Mouse (Mus musculus) kidney, embryonic 14.5 days (tissue): ENCODE measurements around the gene Bphl. TPM values are rescaled to one million over a fixed set of nuclear protein-coding genes. Genes with fewer than 3 reads are reported as not detected.

Experiments used
- ATAC-seq: fragments of 200-750 bp; cut with Nextera tagmentation; 2 replicates; pipeline ENCODE4 v1.8.0; 2017; ENCODE audit warnings: moderate number of reproducible peaks, mild to moderate bottlenecking, moderate TSS enrichment, moderate library complexity; ENCODE audit not compliant: low FRiP score, low TSS enrichment
- H3K27ac ChIP-seq: fragments of 300-500 bp; sonication (generic); 2 replicates; pipeline ENCODE4 v1.5.1; 2014; ENCODE audit warnings: low read depth, mild to moderate bottlenecking, low read length, moderate library complexity, mixed read lengths
- H3K27me3 ChIP-seq: fragments of 300-500 bp; sonication (generic); 2 replicates; pipeline ENCODE4 v1.6.1; 2014; ENCODE audit warnings: mild to moderate bottlenecking, low read length; ENCODE audit not compliant: control insufficient read depth, insufficient read depth
- H3K36me3 ChIP-seq: fragments of 300-500 bp; sonication (generic); 2 replicates; pipeline ENCODE4 v1.6.1; 2014; ENCODE audit warnings: low read length, mixed read lengths; ENCODE audit not compliant: control insufficient read depth, insufficient read depth
- H3K4me1 ChIP-seq: fragments of 300-500 bp; sonication (generic); 2 replicates; pipeline ENCODE4 v1.6.1; 2014; ENCODE audit warnings: low read length, mixed read lengths; ENCODE audit not compliant: control insufficient read depth, insufficient read depth
- H3K4me2 ChIP-seq: fragments of 300-500 bp; sonication (generic); replicated peaks from 2 replicates; pipeline ENCODE4 v1.6.1; 2014; ENCODE audit warnings: low read depth, mild to moderate bottlenecking, low read length
- H3K4me3 ChIP-seq: fragments of 300-500 bp; sonication (generic); 2 replicates; pipeline ENCODE4 v1.5.1; 2014; ENCODE audit warnings: mild to moderate bottlenecking, low read length
- H3K9ac ChIP-seq: fragments of 300-500 bp; sonication (generic); 2 replicates; pipeline ENCODE4 v1.6.1; 2014; ENCODE audit warnings: low read depth, mild to moderate bottlenecking, low read length, moderate library complexity
- H3K9me3 ChIP-seq: fragments of 300-500 bp; sonication (generic); 2 replicates; pipeline ENCODE4 v1.6.1; 2016; ENCODE audit warnings: low read length; ENCODE audit not compliant: control insufficient read depth
- WGBS: fragments of 180-500 bp; shearing (Covaris S2); extraction: QIAGEN DNeasy Blood & Tissue Kit; methylation state at CpG from one replicate; pipeline ENCODE4 v1.1.7; 2014; 5-methylcytosine and 5-hydroxymethylcytosine counted together
- polyA plus RNA-seq: library from polyadenylated mRNA; unstranded; fragments of >200 nt; fragmentation: Nextera tagmentation; extraction: Ambion mirVana; gene quantifications from 2 replicates; pipeline ENCODE4 v1.2.1, GENCODE M21; 2014

Gene Bphl
- polyA plus RNA-seq, 1 experiment from 2014 or later, result 49.0 TPM

GRCm38 (mm10) chr13:34046421-34047012, 9.1 kb downstream of the Bphl start:
- H3K4me2 ChIP-seq, result no peak overlapping the region
- ATAC-seq, result peak; percentile 90
- WGBS, result 43% methylated on average over 11 of the region's 11 CpGs

GRCm38 (mm10) chr13:34047526-34047925, 10.1 kb downstream of the Bphl start:
- Histone ChIP-seq H3K27ac (no peak overlapping the region), H3K4me2 (no peak overlapping the region), H3K4me1 (no peaks in the 10 kb centered on the region), H3K9ac (no peak overlapping the region), H3K4me3 (no peak overlapping the region), H3K36me3 (peaks cover 6% of the 10 kb centered on the region; the same call in 1 of the 2 replicates), H3K27me3 (no peaks in the 10 kb centered on the region), H3K9me3 (no peaks in the 10 kb centered on the region)
- no peak for ATAC-seq
- 89% methylated on average over 3 of the region's 3 CpGs for WGBS

More at GRCm38 (mm10) chr13:34046421-34047012, 9.1 kb downstream of the Bphl start:
- Histone ChIP-seq H3K4me1 (no peaks in the 10 kb centered on the region), H3K9me3 (no peaks in the 10 kb centered on the region), H3K9ac (no peak overlapping the region), H3K36me3 (peaks cover 4% of the 10 kb centered on the region; the same call in 1 of the 2 replicates), H3K4me3 (no peak overlapping the region), H3K27me3 (no peaks in the 10 kb centered on the region), H3K27ac (no peak overlapping the region)

DNA sequence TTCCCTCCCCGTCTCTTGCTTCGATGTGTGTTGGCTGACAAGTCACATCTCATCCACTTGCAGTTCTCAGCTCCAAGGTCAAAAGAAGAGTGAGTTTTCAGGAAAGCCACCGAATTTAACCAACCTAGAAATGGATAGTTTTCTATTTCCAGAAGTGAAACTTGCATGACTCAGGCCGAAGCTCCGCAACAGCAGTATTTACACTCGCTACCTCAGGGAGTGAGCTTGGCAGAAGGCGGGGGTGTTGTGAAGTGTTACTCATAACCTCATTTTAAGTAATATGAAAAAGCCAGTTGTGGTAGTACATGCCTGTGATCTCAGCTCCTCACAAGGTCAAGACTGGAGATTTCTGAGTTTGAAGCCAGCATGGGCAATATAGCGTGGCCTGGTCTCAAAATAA, 13.1 kb downstream of the Bphl start:
- H3K4me3 ChIP-seq, result no peak overlapping the region
- H3K4me1 ChIP-seq, result 0 out of 2 replicates have a peak, but pooled peaks cover 3% of the 10 kb centered on the region
- H3K27ac ChIP-seq, result no peak overlapping the region
- ATAC-seq, result no peak
- WGBS, result 93% methylated on average over 8 of the region's 8 CpGs
- no peaks in the 10 kb centered on the region for H3K27me3 ChIP-seq
- no peaks in the 10 kb centered on the region for H3K9me3 ChIP-seq
- H3K4me2 ChIP-seq, result no peak overlapping the region
- H3K36me3 ChIP-seq, result peaks cover 16% of the 10 kb centered on the region; the same call in 1 of the 2 replicates
- no peak overlapping the region for H3K9ac ChIP-seq

DNA sequence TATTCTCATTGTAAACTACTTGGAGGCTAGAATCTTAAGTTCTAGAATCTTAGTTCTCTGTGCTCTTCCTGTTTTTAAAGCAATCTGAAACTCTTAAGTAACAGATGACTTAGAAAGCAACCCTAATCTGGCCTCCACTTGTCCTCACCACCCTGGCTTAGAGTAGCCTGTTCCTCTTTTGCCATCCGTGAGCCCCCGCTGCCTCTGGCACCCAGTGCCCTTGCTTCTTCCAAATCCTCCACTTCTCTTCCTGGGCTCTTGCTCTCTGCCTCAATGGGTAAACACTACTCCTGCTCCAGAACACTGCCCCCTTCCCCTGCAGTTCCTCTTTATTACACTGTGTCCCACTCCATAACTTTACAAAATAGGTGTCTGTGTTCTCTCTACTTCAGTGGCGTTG, 14.3 kb downstream of the Bphl start:
- no peak overlapping the region for H3K27ac ChIP-seq
- 0 out of 2 replicates have a peak, but pooled peaks cover 3% of the 10 kb centered on the region for H3K4me1 ChIP-seq
- H3K4me3 ChIP-seq, result no peak overlapping the region
- H3K4me2 ChIP-seq, result no peak overlapping the region
- 96% methylated on average over 3 of the region's 3 CpGs for WGBS
- H3K27me3 ChIP-seq, result no peaks in the 10 kb centered on the region
- no peaks in the 10 kb centered on the region for H3K9me3 ChIP-seq
- no peak for ATAC-seq
- H3K9ac ChIP-seq, result no peak overlapping the region
- peaks cover 17% of the 10 kb centered on the region; the same call in 1 of the 2 replicates for H3K36me3 ChIP-seq

DNA sequence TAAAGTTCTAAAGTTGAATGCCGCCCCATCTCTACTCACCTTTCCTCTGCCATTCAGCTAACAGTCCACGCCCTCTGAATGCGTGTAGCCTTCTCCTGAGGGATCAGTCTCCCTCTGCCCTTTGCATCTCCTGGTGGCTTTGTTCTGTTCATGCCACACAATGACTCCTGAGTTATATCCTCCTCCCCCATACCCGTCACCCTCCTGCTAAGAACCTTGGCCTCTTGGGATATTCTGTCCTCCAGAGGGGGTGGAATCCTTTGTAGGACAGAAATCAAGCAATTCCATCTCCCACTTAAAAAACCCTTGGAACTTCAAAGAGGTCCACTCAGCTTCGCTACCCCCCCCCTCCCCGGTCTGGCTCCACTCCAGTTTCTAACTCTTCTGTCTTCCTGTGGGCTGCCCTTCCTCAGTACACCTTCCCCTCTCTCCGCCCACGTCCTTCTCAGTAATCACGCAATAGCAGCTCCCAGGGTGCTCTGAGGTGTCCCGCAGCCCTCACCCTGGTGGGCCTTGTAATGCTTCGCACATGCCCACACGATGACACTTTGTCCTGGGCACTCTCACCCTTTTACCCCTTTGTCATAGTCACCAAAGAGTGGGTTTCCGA, 16.4 kb downstream of the Bphl start:
- 72% methylated on average over 13 of the region's 13 CpGs for WGBS
- H3K27ac ChIP-seq, result no peak overlapping the region
- H3K9ac ChIP-seq, result no peak overlapping the region
- no peaks in the 10 kb centered on the region for H3K27me3 ChIP-seq
- H3K4me1 ChIP-seq, result 0 out of 2 replicates have a peak, but pooled peaks cover 3% of the 10 kb centered on the region
- peaks cover 21% of the 10 kb centered on the region; the same call in 1 of the 2 replicates for H3K36me3 ChIP-seq
- no peaks in the 10 kb centered on the region for H3K9me3 ChIP-seq
- no peak overlapping the region for H3K4me2 ChIP-seq
- no peak for ATAC-seq
- H3K4me3 ChIP-seq, result no peak overlapping the region

- Histone ChIP-seq H3K4me2 (no peak overlapping the region), H3K4me3 (no peak overlapping the region), H3K9ac (no peak overlapping the region), H3K4me1 (0 out of 2 replicates have a peak, but pooled peaks cover 3% of the 10 kb centered on the region), H3K9me3 (no peaks in the 10 kb centered on the region), H3K27ac (no peak overlapping the region), H3K27me3 (no peaks in the 10 kb centered on the region), H3K36me3 (peaks cover 19% of the 10 kb centered on the region; the same call in 1 of the 2 replicates)
- WGBS, result 60% methylated on average over 4 of the region's 4 CpGs
- peak; percentile 60; the same call in 1 of the 2 replicates for ATAC-seq
Observed at GRCm38 (mm10) chr13:34054391-34054790, 17.0 kb downstream of the Bphl start.

- H3K9ac ChIP-seq, result no peak overlapping the region
- H3K4me2 ChIP-seq, result no peak overlapping the region
- no peaks in the 10 kb centered on the region for H3K27me3 ChIP-seq
- 0 out of 2 replicates have a peak overlapping the region, but pooled peaks have one; percentile 11 for H3K27ac ChIP-seq
- WGBS, result 66% methylated on average over 3 of the region's 3 CpGs
- H3K9me3 ChIP-seq, result no peaks in the 10 kb centered on the region
- no peak overlapping the region for H3K4me3 ChIP-seq
- peaks cover 17% of the 10 kb centered on the region; the same call in 1 of the 2 replicates for H3K36me3 ChIP-seq
- peak; percentile 76; the same call in 1 of the 2 replicates for ATAC-seq
- H3K4me1 ChIP-seq, result 0 out of 2 replicates have a peak, but pooled peaks cover 3% of the 10 kb centered on the region
Observed at GRCm38 (mm10) chr13:34054983-34055382, 17.6 kb downstream of the Bphl start.

DNA sequence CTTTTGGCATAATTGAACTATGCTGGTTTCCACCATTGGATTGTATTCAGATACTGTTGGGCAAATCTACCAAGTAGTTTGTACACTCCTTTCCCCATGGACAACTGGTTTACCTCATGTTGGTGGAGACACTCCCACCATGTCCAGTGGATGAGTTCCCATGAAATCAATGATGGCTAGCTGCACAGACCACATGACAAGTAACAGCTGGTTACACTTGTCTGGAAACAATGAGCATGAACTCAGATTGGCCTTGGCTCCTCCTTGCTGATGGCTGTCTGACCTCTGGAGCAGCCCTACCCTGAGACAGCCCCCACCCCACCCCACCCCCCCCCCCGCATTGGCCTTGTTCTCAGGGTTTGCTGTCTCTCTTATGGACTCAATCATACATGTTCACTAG, 19.9 kb downstream of the Bphl start:
- ATAC-seq, result no peak
- Histone ChIP-seq H3K9ac (no peak overlapping the region), H3K36me3 (peaks cover 22% of the 10 kb centered on the region; the same call in 1 of the 2 replicates), H3K4me1 (0 out of 2 replicates have a peak, but pooled peaks cover 3% of the 10 kb centered on the region), H3K27ac (no peak overlapping the region), H3K4me2 (no peak overlapping the region), H3K4me3 (no peak overlapping the region), H3K9me3 (no peaks in the 10 kb centered on the region), H3K27me3 (no peaks in the 10 kb centered on the region)
- 72% methylated on average over 1 of the region's 1 CpGs for WGBS

DNA sequence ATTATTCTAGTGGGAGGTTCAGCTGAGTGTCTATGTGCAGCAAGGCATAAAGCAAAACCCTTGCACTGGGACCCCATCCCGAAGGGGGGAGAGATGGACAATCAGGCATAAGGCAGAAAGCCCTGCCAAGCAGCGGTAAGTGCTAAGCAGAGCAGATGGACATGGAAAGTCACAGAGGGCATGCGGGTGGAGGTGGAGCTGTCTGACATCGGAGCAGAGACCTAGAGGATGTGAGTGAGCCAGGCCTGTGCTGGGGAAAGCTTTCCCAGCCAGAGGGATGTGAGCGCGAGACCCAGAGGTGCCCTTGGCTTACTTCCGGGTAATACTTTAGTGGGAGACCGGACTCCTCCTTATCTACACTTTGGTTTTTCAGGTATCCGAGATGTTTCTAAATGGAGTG, 22.7 kb downstream of the Bphl start:
- no peak for ATAC-seq
- 89% methylated on average over 9 of the region's 9 CpGs for WGBS
- Histone ChIP-seq H3K4me3 (no peak overlapping the region), H3K4me1 (no peaks in the 10 kb centered on the region), H3K9ac (no peak overlapping the region), H3K27ac (no peak overlapping the region), H3K27me3 (no peaks in the 10 kb centered on the region), H3K4me2 (no peak overlapping the region), H3K36me3 (peaks cover 20% of the 10 kb centered on the region; the same call in 1 of the 2 replicates), H3K9me3 (no peaks in the 10 kb centered on the region)
